Mouse (Mus musculus): ENCODE data around the gene Gm10271. TPM values are rescaled to one million over a fixed set of nuclear protein-coding genes. Genes with fewer than 3 reads are reported as not detected.

The Gm10271 gene
- polyA plus RNA-seq, 1 experiment from 2014 or later, result not detected

- Histone ChIP-seq H3K4me2 (ENCODE audit: low read depth, low read length) (peak overlapping the region; percentile 69), H3K9me3 (ENCODE audit: control insufficient read depth, low read length) (peaks cover 3% of the 10 kb centered on the region; the same call in 1 of the 2 replicates), H3K4me1 (ENCODE audit: control insufficient read depth, insufficient read depth, low read length) (peaks cover 7% of the 10 kb centered on the region; the same call in 1 of the 2 replicates), H3K27ac (ENCODE audit: low read length) (no peak overlapping the region), H3K4me3 (ENCODE audit: low read length) (peak overlapping the region; percentile 69), H3K9ac (ENCODE audit: low read depth, low read length) (no peak overlapping the region), H3K36me3 (ENCODE audit: control insufficient read depth, insufficient read depth, low read length) (no peaks in the 10 kb centered on the region), H3K27me3 (replicated peaks; ENCODE audit: control insufficient read depth, insufficient read depth, low read length) (no peaks in the 10 kb centered on the region)
- 57% methylated on average over 9 of the region's 9 CpGs for WGBS
- ATAC-seq, result no peak
Observed at GRCm38 (mm10) chr10:116948414-116948813, 24.0 kb downstream of the Gm10271 start.

GRCm38 (mm10) chr10:116944940-116945339, 27.5 kb downstream of the Gm10271 start:
- peaks cover 4% of the 10 kb centered on the region; the same call in 1 of the 2 replicates for H3K4me1 ChIP-seq (ENCODE audit: control insufficient read depth, insufficient read depth, low read length)
- no peak overlapping the region for H3K9ac ChIP-seq (ENCODE audit: low read depth, low read length)
- H3K4me2 ChIP-seq (ENCODE audit: low read depth, low read length), result no peak overlapping the region
- H3K4me3 ChIP-seq (ENCODE audit: low read length), result no peak overlapping the region
- no peaks in the 10 kb centered on the region for H3K27me3 ChIP-seq (replicated peaks; ENCODE audit: control insufficient read depth, insufficient read depth, low read length)
- no peak for ATAC-seq
- no peaks in the 10 kb centered on the region for H3K9me3 ChIP-seq (ENCODE audit: control insufficient read depth, low read length)
- H3K27ac ChIP-seq (ENCODE audit: low read length), result no peak overlapping the region
- H3K36me3 ChIP-seq (ENCODE audit: control insufficient read depth, insufficient read depth, low read length), result peaks cover 8% of the 10 kb centered on the region; the same call in 1 of the 2 replicates
- WGBS, result 70% methylated on average over 10 of the region's 10 CpGs

- Histone ChIP-seq H3K36me3 (ENCODE audit: control insufficient read depth, insufficient read depth, low read length) (peaks cover 9% of the 10 kb centered on the region), H3K4me2 (ENCODE audit: low read depth, low read length) (no peak overlapping the region), H3K27me3 (replicated peaks; ENCODE audit: control insufficient read depth, insufficient read depth, low read length) (no peaks in the 10 kb centered on the region), H3K27ac (ENCODE audit: low read length) (no peak overlapping the region), H3K9me3 (ENCODE audit: control insufficient read depth, low read length) (no peaks in the 10 kb centered on the region), H3K9ac (ENCODE audit: low read depth, low read length) (no peak overlapping the region), H3K4me1 (ENCODE audit: control insufficient read depth, insufficient read depth, low read length) (peaks cover 4% of the 10 kb centered on the region; the same call in 1 of the 2 replicates), H3K4me3 (ENCODE audit: low read length) (no peak overlapping the region)
- ATAC-seq, result no peak
- WGBS, result 82% methylated on average over 3 of the region's 3 CpGs
Observed at GRCm38 (mm10) chr10:116944144-116944543, 28.3 kb downstream of the Gm10271 start.

GRCm38 (mm10) chr10:116943025-116943424, 29.4 kb downstream of the Gm10271 start:
- Histone ChIP-seq H3K36me3 (ENCODE audit: control insufficient read depth, insufficient read depth, low read length) (peaks cover 17% of the 10 kb centered on the region), H3K4me1 (ENCODE audit: control insufficient read depth, insufficient read depth, low read length) (peaks cover 2% of the 10 kb centered on the region; the same call in 1 of the 2 replicates), H3K27ac (ENCODE audit: low read length) (no peak overlapping the region), H3K9me3 (ENCODE audit: control insufficient read depth, low read length) (no peaks in the 10 kb centered on the region), H3K4me2 (ENCODE audit: low read depth, low read length) (no peak overlapping the region), H3K27me3 (replicated peaks; ENCODE audit: control insufficient read depth, insufficient read depth, low read length) (no peaks in the 10 kb centered on the region), H3K4me3 (ENCODE audit: low read length) (no peak overlapping the region), H3K9ac (ENCODE audit: low read depth, low read length) (no peak overlapping the region)
- WGBS, result 96% methylated on average over 6 of the region's 6 CpGs
- no peak for ATAC-seq

- Histone ChIP-seq H3K4me2 (ENCODE audit: low read depth, low read length) (no peak overlapping the region), H3K9me3 (ENCODE audit: control insufficient read depth, low read length) (no peaks in the 10 kb centered on the region), H3K27me3 (replicated peaks; ENCODE audit: control insufficient read depth, insufficient read depth, low read length) (no peaks in the 10 kb centered on the region), H3K27ac (ENCODE audit: low read length) (no peak overlapping the region), H3K4me1 (ENCODE audit: control insufficient read depth, insufficient read depth, low read length) (no peaks in the 10 kb centered on the region), H3K36me3 (ENCODE audit: control insufficient read depth, insufficient read depth, low read length) (peaks cover 12% of the 10 kb centered on the region), H3K4me3 (ENCODE audit: low read length) (no peak overlapping the region), H3K9ac (ENCODE audit: low read depth, low read length) (no peak overlapping the region)
- no peak for ATAC-seq
- 73% methylated on average over 12 of the region's 12 CpGs for WGBS
Observed at GRCm38 (mm10) chr10:116935028-116935427, 37.4 kb downstream of the Gm10271 start.

- H3K4me3 ChIP-seq (ENCODE audit: low read length), result no peak overlapping the region
- no peak overlapping the region for H3K4me2 ChIP-seq (ENCODE audit: low read depth, low read length)
- no peak overlapping the region for H3K9ac ChIP-seq (ENCODE audit: low read depth, low read length)
- WGBS, result 89% methylated on average over 7 of the region's 7 CpGs
- H3K36me3 ChIP-seq (ENCODE audit: control insufficient read depth, insufficient read depth, low read length), result peaks cover 8% of the 10 kb centered on the region
- H3K4me1 ChIP-seq (ENCODE audit: control insufficient read depth, insufficient read depth, low read length), result no peaks in the 10 kb centered on the region
- no peak for ATAC-seq
- H3K27me3 ChIP-seq (replicated peaks; ENCODE audit: control insufficient read depth, insufficient read depth, low read length), result no peaks in the 10 kb centered on the region
- H3K9me3 ChIP-seq (ENCODE audit: control insufficient read depth, low read length), result no peaks in the 10 kb centered on the region
- no peak overlapping the region for H3K27ac ChIP-seq (ENCODE audit: low read length)
Observed at GRCm38 (mm10) chr10:116933794-116934193, 38.6 kb downstream of the Gm10271 start.

- H3K4me3 ChIP-seq (ENCODE audit: low read length), result no peak overlapping the region
- 0 out of 2 replicates have a peak, but pooled peaks cover 4% of the 10 kb centered on the region for H3K36me3 ChIP-seq (ENCODE audit: control insufficient read depth, insufficient read depth, low read length)
- 88% methylated on average over 13 of the region's 13 CpGs for WGBS
- H3K27ac ChIP-seq (ENCODE audit: low read length), result no peak overlapping the region
- no peaks in the 10 kb centered on the region for H3K27me3 ChIP-seq (replicated peaks; ENCODE audit: control insufficient read depth, insufficient read depth, low read length)
- H3K9ac ChIP-seq (ENCODE audit: low read depth, low read length), result no peak overlapping the region
- H3K4me2 ChIP-seq (ENCODE audit: low read depth, low read length), result no peak overlapping the region
- H3K9me3 ChIP-seq (ENCODE audit: control insufficient read depth, low read length), result no peaks in the 10 kb centered on the region
- no peaks in the 10 kb centered on the region for H3K4me1 ChIP-seq (ENCODE audit: control insufficient read depth, insufficient read depth, low read length)
- ATAC-seq, result no peak
Observed at GRCm38 (mm10) chr10:116932418-116932817, 40.0 kb downstream of the Gm10271 start.

GRCm38 (mm10) chr10:116931497-116932179, 40.8 kb downstream of the Gm10271 start:
- no peaks in the 10 kb centered on the region for H3K4me1 ChIP-seq (ENCODE audit: control insufficient read depth, insufficient read depth, low read length)
- 86% methylated on average over 15 of the region's 15 CpGs for WGBS
- H3K27ac ChIP-seq (ENCODE audit: low read length), result no peak overlapping the region
- H3K9me3 ChIP-seq (ENCODE audit: control insufficient read depth, low read length), result no peaks in the 10 kb centered on the region
- no peak overlapping the region for H3K9ac ChIP-seq (ENCODE audit: low read depth, low read length)
- H3K36me3 ChIP-seq (ENCODE audit: control insufficient read depth, insufficient read depth, low read length), result 0 out of 2 replicates have a peak, but pooled peaks cover 6% of the 10 kb centered on the region
- H3K4me2 ChIP-seq (ENCODE audit: low read depth, low read length), result no peak overlapping the region
- no peak overlapping the region for H3K4me3 ChIP-seq (ENCODE audit: low read length)
- no peaks in the 10 kb centered on the region for H3K27me3 ChIP-seq (replicated peaks; ENCODE audit: control insufficient read depth, insufficient read depth, low read length)
- ATAC-seq, result no peak

GRCm38 (mm10) chr10:116930936-116931335, 41.5 kb downstream of the Gm10271 start:
- H3K27me3 ChIP-seq (replicated peaks; ENCODE audit: control insufficient read depth, insufficient read depth, low read length), result no peaks in the 10 kb centered on the region
- H3K9ac ChIP-seq (ENCODE audit: low read depth, low read length), result no peak overlapping the region
- no peaks in the 10 kb centered on the region for H3K4me1 ChIP-seq (ENCODE audit: control insufficient read depth, insufficient read depth, low read length)
- no peak overlapping the region for H3K4me2 ChIP-seq (ENCODE audit: low read depth, low read length)
- no peak overlapping the region for H3K27ac ChIP-seq (ENCODE audit: low read length)
- no peak overlapping the region for H3K4me3 ChIP-seq (ENCODE audit: low read length)
- 0 out of 2 replicates have a peak, but pooled peaks cover 3% of the 10 kb centered on the region for H3K36me3 ChIP-seq (ENCODE audit: control insufficient read depth, insufficient read depth, low read length)
- 80% methylated on average over 6 of the region's 7 CpGs for WGBS
- H3K9me3 ChIP-seq (ENCODE audit: control insufficient read depth, low read length), result no peaks in the 10 kb centered on the region
- ATAC-seq, result no peak

Measured in intestine, embryonic 16.5 days (tissue).